Mouse (Mus musculus): ENCODE measurements around the gene Clec12b. TPM values are rescaled to one million over a fixed set of nuclear protein-coding genes. Genes with fewer than 3 reads are reported as not detected.
"Not testable (repeated sequence)": the region's sequence is repeated elsewhere in the genome, so short reads cannot be mapped to it uniquely, and the experiment has no call there.

Gene Clec12b
- total RNA-seq, 2 experiments from 2014 or later = not detected

DNA sequence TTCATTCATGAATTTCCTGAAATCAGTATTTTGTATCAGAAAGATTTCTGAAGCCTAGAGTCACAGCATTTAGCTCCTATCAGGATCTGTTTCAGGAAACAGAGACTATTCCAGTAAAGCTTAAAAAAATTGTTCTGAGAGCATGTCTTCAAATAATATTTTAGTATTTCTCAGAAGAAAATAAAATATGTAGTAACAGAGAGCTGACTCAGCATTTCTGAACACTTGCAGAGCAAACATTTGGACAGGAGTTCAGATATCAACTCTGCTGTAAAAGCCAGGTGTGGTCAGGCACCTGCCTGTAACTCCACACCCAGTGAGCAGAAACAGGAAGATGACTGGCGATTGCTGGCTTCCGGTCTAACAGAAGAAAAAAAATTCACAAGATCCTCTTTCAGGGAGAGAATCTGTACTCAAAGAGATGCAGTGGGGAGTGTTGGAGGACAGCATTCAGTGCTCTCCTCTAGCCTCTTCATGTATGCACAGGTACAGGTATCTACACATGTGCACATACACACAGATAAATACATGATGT lies 10.7 kb downstream of the Clec12b start:
- intact Hi-C loops (cut with DNase I) = no loop called here
- DNase-seq = no peak

DNA sequence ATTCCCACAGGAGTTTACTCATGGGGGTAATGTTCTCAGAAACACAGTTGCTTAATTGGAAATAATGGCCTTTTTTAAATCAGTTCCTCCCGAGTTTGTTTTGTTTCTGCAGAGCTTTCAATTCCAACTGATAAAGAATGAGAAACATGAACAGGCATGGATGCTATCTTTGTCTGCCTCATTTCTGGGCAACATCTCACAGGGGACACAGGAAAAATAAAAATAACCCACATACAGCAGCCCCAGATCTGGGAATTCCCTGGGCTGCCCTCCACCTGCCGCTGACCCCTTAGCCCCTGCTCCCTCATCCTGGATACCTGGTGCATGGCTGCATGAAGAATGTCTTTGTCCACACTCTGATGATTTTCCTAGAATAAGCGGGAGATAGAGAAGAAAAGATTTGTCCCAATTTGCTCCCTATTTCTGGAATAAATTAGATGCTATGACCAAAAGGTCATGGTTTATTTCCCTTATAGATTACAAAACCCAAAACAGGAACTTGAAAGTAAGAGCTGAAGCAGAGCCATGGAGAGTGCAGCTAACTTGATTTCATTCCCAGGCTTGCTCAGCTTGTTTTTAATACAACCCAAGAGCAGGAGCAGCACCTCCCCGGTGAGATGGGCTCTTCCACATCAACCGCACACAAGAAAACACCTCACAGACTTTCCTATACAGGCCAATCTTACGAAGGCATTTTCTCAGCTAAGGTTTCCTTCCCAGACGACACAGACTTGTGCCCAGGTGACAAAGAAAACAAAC lies 16.1 kb downstream of the Clec12b start:
- intact Hi-C loops (cut with DNase I) = loop anchor here (10.0 kb wide), 1 partner anchor 525 kb away; no protein-coding TSS in a partner anchor
- DNase-seq = no peak

DNA sequence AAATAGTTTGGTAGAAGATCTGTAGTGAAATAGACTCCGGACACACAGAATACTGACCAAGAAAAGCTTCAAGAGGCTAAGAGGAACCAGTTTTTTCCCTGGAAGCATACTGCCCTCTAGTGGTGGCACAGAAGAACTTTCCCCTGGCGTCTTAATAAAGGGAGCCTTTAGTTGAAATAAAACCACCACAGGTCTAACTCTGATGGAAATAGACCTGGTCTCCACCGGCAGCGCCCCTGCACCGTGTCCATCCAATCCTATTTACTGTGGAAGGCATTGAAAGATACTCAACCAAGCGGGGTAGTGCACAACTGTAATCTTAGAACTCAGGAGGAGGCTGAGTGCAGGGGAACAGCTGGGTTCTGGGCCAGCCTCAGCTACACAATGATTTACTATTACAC lies 19.7 kb downstream of the Clec12b start:
- intact Hi-C loops (cut with DNase I) = loop anchor here (2.0 to 10.0 kb wide), 2 partner anchors 103 to 521 kb away; no protein-coding TSS in a partner anchor
- peak; percentile 15 for DNase-seq

DNA sequence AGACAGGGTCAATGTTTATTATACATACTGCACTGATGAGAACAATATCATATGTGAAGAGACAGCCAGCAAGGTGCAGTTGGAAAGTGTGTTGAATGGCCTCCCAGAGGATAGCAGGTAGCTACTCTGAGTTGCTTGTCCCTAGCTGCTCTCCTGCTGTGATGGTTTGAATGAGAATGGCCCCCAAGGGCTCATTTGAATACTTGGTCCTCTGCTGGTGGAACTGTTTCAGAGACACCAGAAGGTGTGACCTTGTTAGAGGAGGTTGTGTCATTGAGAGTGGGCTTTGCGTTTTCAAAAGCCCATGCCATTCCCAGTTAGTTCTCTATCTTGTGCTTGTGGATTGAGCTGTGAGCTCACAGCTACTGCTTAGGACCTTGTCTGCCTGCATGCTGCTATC lies 21.7 kb downstream of the Clec12b start:
- intact Hi-C loops (cut with DNase I) = loop anchor here (2.0 to 10.0 kb wide), 2 partner anchors 101 to 519 kb away; no protein-coding TSS in a partner anchor
- no peak for DNase-seq

DNA sequence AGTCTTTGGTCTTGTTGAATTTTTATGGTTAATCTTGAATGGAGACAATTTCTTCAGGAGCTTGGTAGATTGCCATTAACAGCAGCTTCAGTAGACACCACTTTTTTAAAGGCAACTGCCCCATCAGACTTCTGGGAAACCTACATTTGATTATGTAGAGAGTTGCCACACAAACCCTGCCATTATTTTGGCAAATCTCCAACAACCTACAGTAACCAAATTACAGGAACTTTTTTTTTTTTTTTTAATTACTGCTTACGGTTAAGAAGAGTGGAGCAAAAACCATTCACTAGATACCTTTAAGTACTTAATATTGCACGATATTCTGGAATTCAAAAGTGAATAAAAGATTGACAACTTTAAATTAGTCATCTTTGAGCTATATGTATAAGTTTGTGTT lies 26.2 kb downstream of the Clec12b start:
- no peak for DNase-seq
- intact Hi-C loops (cut with DNase I) = no loop called here

DNA sequence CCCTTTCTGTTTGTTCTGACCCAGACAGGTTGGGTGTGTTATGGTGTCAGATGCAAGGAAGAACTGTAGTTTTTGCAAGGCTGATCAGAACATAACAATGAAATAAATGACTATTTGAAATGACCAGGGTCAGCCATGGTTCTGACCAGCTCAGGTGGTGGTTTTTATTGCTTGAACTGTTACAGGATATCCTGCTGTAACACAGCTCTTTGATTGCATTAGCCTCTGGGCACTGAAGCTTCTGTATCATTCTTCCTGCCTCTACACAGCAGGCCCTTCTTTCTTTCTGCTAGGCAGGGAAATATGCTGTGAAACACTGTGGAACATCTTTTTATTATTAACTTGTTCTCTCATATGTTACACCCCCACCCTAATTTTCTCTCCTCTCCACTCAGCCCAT lies 29.2 kb downstream of the Clec12b start:
- intact Hi-C loops (cut with DNase I) = no loop called here
- DNase-seq = no peak

DNA sequence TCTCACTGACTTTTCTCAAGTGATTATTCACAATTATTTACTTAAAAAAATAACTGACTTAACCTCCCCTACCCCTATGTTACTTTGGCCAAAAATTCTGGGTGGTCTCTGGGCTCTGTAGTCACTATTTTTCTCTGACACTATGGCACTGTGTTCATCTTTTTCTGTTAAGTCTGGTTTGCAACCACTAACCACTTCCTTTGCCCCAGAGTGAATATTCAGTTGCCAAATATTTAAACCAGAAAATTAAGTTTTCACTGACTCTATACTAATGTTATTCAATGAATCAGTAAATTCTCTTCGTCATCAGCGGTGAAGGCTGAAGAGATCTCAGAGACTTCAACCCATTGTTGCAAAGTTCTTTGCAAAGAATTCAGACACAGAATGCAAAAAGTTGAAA lies 29.9 kb downstream of the Clec12b start:
- intact Hi-C loops (cut with DNase I) = no loop called here
- DNase-seq = no peak

DNA sequence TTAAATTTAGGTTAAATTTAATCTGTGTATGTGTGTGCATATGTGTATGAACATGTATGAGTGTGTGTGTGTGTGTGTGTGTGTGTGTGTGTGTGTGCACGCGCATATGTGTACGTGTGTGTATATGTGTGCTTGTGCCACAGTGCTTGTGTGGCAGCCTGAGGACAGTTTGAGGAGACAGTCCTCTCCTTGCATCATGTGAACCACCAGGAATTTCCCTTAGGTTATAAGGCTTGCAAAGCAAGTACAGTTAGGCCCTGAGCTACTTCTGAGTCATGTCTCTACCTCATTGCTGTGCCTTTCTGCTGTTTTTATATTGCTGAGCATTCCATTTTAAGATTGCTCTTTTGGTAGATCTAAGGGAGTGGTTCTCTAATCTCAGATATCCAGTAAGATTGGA lies 34.6 kb downstream of the Clec12b start:
- DNase-seq = no peak
- intact Hi-C loops (cut with DNase I) = no loop called here

DNA sequence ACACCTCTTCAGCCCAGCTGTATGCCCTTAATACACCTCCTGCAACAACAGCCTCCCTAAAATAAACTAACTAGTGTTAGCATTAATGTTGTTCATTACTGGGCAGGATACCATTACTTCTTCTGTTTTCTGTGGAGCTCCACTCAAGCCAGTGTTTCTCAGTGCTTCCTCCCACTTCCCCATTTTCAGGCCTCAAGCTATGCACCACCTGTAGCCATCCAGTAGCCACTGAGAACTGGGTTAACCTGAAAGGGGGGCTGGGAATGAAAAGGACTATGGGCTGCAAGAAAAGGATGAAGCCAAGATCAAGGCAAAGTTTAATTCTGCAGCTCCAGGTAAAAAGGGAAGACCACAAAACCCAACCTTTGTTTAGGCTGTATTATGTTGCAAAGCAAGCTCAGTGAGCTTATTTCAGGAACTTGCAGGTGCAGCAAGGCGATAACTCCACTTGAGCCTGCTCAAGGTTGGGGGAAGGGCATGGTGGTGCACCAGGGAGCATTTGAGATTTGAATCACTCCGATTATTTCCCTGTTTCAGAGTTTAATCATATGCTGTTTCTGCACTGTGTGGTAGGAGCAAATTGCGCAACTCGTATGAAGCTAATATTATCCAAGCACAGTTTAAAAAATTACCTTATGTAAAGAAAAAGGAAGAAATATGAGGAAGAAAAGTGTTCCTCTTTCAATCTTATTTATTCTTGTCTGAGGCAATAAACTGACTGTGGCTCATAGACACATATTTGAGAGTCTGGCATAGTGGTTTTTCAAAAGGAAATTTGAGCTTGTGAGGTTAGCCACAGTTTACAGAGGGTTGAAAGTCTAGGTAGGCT lies 35.9 kb downstream of the Clec12b start:
- intact Hi-C loops (cut with DNase I) = no loop called here
- DNase-seq = no peak

DNA sequence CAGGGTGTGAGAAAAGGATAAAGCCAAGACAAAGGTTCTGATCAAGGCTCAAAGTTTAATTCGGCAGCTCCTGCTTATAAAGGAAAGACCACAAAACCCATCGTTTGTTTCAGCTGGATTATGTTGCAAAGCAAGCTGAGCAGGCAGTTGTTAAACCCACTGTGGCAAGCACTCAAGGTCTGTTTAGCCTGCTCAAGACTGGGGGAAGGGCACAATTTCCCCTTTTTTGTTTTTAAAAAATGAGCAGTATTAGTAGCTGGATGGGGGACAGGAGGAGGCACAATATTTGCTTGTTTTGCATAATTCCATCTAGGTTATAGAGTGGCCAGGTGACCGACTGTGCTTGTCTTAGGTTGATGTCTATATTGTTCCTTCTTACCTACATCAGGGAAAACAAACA lies 41.3 kb downstream of the Clec12b start:
- intact Hi-C loops (cut with DNase I) = no loop called here
- no peak for DNase-seq

DNA sequence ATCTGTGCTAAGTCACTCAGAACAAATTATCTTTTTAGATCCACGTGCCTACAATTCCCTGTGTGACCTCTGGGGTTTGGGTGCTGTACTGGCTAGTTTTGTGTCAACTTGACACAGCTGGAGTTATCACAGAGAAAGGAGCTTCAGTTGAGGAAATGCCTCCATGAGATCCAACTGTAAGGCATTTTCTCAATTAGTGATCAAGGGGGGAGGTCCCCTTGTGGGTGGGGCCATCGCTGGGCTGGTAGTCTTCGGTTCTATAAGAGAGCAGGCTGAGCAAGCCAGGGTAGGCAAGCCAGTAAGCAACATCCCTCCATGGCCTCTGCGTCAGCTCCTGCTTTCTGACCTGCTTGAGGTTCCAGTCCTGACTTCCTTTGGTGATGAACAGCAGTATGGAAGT lies 43.3 kb downstream of the Clec12b start, which contains the start of gene Clec12a:
Gene Clec12a (plus strand): TSS at position 301 of the 400 bp plus-strand sequence.
- intact Hi-C loops (cut with DNase I); DNase-seq: not testable (repeated sequence)

DNA sequence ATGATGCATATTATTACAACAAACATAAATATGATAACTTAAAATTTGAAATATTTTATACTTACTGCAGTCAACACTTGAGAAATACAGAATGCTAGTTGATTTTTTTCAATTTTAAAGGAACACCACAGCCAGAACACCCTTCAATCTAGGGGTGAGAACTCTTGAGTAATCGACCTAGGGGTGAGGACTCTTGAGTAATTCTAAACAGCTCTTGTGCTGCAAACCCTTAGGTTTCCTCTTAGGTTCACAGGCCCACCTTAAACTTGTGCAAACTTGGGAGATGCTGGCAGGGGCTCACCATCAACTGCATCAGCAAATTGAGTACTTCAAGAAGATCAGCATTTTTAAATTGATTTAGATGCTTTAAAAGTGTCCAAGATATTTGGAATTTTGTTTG lies 47.9 kb downstream of the Clec12b start:
- intact Hi-C loops (cut with DNase I) = no loop called here

DNA sequence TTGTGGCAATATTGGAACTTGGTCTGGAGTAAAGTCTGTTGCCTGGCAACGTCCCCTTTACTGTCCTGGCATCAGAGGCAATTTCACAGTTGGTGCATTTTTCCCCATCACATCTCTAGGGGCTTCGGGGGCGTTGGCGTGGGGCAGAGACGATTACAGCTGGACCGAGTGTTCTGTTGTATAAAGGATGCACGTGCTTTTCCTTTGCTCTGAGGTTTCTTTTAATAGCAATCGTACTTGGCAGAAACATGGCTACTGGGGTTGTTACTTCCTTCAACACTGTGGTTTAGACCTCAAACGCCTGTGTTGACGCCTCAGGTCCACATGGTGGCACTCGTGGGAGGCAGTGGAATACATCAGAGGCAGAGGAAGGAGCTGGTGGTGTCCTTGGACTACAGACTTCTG lies 52.0 kb downstream of the Clec12b start:
- intact Hi-C loops (cut with DNase I) = no loop called here

More for the DNA sequence above, 47.9 kb downstream of the Clec12b start:
- no peak for DNase-seq

DNA sequence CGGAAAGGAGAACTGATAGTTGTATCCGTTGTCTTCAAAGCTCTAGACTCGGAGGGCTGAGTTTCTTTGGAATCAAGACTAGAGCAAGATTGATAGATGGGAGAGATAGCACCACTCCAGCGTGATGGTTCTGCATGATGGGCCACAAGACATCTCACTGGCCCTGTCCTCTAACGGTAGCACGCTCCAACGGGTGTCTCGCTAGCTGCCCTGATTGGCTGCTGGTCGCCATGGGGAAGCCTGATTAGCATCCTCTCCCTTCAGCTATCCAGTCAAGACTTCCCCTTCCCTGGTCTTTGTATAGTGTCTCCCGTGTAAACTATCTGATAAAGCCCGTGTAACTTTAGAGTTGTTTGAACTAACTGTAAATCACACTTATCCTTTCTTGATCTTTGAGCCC lies 54.1 kb downstream of the Clec12b start, which contains the start of gene 4922502D21Rik:
Gene 4922502D21Rik (minus strand): TSS at position 187 of the 400 bp plus-strand sequence.
- DNase-seq = no peak
- intact Hi-C loops (cut with DNase I) = no loop called here

More for the DNA sequence above, 52.0 kb downstream of the Clec12b start:
- peak; percentile 56 for DNase-seq

DNA sequence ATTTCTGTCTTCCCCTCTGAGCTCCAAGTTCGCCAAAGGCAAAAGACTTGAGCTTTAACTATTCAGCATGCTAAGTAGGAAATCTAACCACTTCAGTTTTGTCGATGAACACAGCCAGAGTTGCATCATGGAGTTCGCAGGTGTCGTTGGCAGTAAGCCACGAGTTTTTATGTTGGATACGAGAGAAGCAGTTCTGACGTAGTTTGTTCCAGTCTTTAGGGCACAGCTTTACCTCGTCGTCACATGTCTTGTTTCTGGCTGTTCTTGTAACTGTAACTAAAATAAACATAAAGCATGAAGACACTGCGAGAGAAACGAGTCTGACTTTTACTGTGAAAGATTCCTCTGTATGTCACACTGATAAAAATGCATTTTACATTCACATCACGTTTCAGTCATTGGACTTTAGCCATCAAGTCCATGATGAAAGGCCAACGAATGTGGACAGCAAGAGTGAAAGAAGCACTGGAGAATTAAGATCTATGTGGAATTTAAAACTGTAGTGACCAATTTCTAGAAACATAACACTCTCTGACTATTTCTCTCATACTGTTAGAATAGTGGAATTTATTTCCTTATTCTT lies 59.0 kb downstream of the Clec12b start:
- intact Hi-C loops (cut with DNase I) = no loop called here
- DNase-seq = peak; percentile 6

DNA sequence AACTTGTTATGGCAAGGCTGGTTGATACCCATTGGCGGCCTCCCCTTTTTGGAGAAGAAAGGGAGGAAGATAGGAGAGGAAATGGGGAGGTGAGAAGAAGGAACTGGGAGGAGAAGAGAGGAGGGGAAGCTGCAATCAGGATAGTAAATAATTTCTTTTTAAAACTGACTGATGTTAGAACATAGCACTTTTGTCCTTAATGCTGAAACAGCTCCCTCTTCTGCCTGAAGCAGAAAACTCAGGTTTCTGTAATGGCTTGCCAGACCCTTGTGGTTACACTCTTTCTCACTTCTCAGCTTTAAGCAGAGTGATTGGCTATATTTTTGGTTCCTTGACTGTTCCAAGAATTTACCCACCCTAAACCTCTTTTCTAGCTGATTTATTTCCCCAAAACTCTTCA lies 59.7 kb downstream of the Clec12b start:
- DNase-seq = no peak
- intact Hi-C loops (cut with DNase I) = no loop called here

Other genes with a start within 250 kb of the Clec12b start
- gene Clec2d, start 205.3 kb downstream of the Clec12b start, total RNA-seq (2021) = 1 to 10 TPM; 4.0 to 5.4 TPM
- gene Cd69, start 110.4 kb downstream of the Clec12b start, total RNA-seq (2021) = not detected
- not detected for gene 4922502D21Rik, start 54.1 kb downstream of the Clec12b start, total RNA-seq (2021)
- under 1 TPM in 1 of 2 experiments, not detected in 1; 0.28 TPM for gene Clec12a, start 43.2 kb downstream of the Clec12b start, total RNA-seq (2021)
- under 1 TPM in 1 of 2 experiments, not detected in 1; 0.68 TPM for gene Clec1b, start 11.4 kb upstream of the Clec12b start, total RNA-seq (2021)
- gene Clec9a, start 23.0 kb upstream of the Clec12b start, total RNA-seq (2021) = not detected
- 1 to 10 TPM; 1.3 to 2.1 TPM for gene Clec1a, start 66.1 kb upstream of the Clec12b start, total RNA-seq (2021)
- not detected for gene Olr1, start 121.3 kb upstream of the Clec12b start, total RNA-seq (2021)
- not detected for gene Tmem52b, start 126.7 kb upstream of the Clec12b start, total RNA-seq (2021)
- 100 to 1,000 TPM; 206 to 217 TPM for gene Gabarapl1, start 147.3 kb upstream of the Clec12b start, total RNA-seq (2021)
- gene Klre1, start 192.0 kb upstream of the Clec12b start, total RNA-seq (2021) = not detected
- gene Klrd1, start 205.9 kb upstream of the Clec12b start, total RNA-seq (2021) = not detected
- gene Klrk1, start 238.0 kb upstream of the Clec12b start, total RNA-seq (2021) = not detected

All from left cerebral cortex, postnatal 4 days (tissue).